Mouse (Mus musculus) stomach, embryonic 15.5 days (tissue): Measurements from ENCODE around the gene Pitpnb. TPM values are rescaled to one million over a fixed set of nuclear protein-coding genes. Genes with fewer than 3 reads are reported as not detected.

Experiments used
- ATAC-seq: fragments of 200-750 bp; cut with Nextera tagmentation; 2 replicates; pipeline ENCODE4 v1.8.0; 2017; ENCODE audit warnings: low read depth, moderate number of reproducible peaks, moderate TSS enrichment; ENCODE audit not compliant: insufficient read depth, low FRiP score
- H3K27ac ChIP-seq: fragments of 300-500 bp; sonication (generic); 2 replicates; pipeline ENCODE4 v1.5.1; 2015; ENCODE audit warnings: mild to moderate bottlenecking, inconsistent platforms
- H3K27me3 ChIP-seq: fragments of 300-500 bp; sonication (generic); replicated peaks from 2 replicates; pipeline ENCODE4 v1.6.1; 2015; ENCODE audit warnings: inconsistent platforms
- H3K36me3 ChIP-seq: fragments of 300-500 bp; sonication (generic); 2 replicates; pipeline ENCODE4 v1.6.1; 2015; ENCODE audit warnings: inconsistent platforms
- H3K4me1 ChIP-seq: fragments of 300-500 bp; sonication (generic); 2 replicates; pipeline ENCODE4 v1.6.1; 2015; ENCODE audit warnings: inconsistent platforms
- H3K4me2 ChIP-seq: fragments of 300-500 bp; sonication (generic); 2 replicates; pipeline ENCODE4 v1.6.1; 2015; ENCODE audit warnings: mild to moderate bottlenecking, inconsistent platforms
- H3K4me3 ChIP-seq: fragments of 300-500 bp; sonication (generic); replicated peaks from 2 replicates; pipeline ENCODE4 v1.5.1; 2015; ENCODE audit warnings: inconsistent platforms
- H3K9ac ChIP-seq: fragments of 300-500 bp; sonication (generic); 2 replicates; pipeline ENCODE4 v1.6.1; 2015; ENCODE audit warnings: inconsistent platforms
- H3K9me3 ChIP-seq: fragments of 300-500 bp; sonication (generic); 2 replicates; pipeline ENCODE4 v1.6.1; 2016; ENCODE audit warnings: inconsistent platforms
- WGBS: fragments of 180-500 bp; shearing (Covaris S2); methylation state at CpG from one replicate; pipeline ENCODE4 v1.1.7; 2015; 5-methylcytosine and 5-hydroxymethylcytosine counted together
- polyA plus RNA-seq: library from polyadenylated mRNA; unstranded; fragments of >200 nt; fragmentation: Nextera tagmentation; extraction: Ambion mirVana; gene quantifications from 2 replicates; pipeline ENCODE4 v1.2.1, GENCODE M21; 2015

Pitpnb gene
- polyA plus RNA-seq, result 96.4 and 104 TPM in 2 replicates

- under 1% methylated on average over 76 of the region's 78 CpGs for WGBS
- peak within 1 kb of the TSS; percentile 69 for H3K4me2 ChIP-seq
- H3K9ac ChIP-seq, result peak within 1 kb of the TSS; percentile 94
- H3K36me3 ChIP-seq, result no peaks in the 10 kb centered on the region
- H3K27ac ChIP-seq, result peak within 1 kb of the TSS; percentile 87
- peak; percentile 99 for ATAC-seq
- H3K27me3 ChIP-seq, result no peaks in the 10 kb centered on the region
- peaks cover 11% of the 10 kb centered on the region; the same call in 1 of the 2 replicates for H3K4me1 ChIP-seq
- no peaks in the 10 kb centered on the region for H3K9me3 ChIP-seq
- peak within 1 kb of the TSS; percentile 90 for H3K4me3 ChIP-seq
Measured at GRCm38 (mm10) chr5:111330417-111331098, at the start of gene Pitpnb. Gene Pitpnb, plus strand, starts transcription at chr5:111330763.

- Histone ChIP-seq H3K4me2 (no peak overlapping the region), H3K9ac (no peak overlapping the region), H3K4me1 (no peaks in the 10 kb centered on the region), H3K4me3 (no peak overlapping the region), H3K27me3 (no peaks in the 10 kb centered on the region), H3K9me3 (no peaks in the 10 kb centered on the region), H3K36me3 (peaks cover 8% of the 10 kb centered on the region; the same call in 1 of the 2 replicates), H3K27ac (no peak overlapping the region)
- ATAC-seq, result no peak
- 84% methylated on average over 19 of the region's 19 CpGs for WGBS
Measured at GRCm38 (mm10) chr5:111284420-111285175, 46.0 kb upstream of the Pitpnb start.

DNA sequence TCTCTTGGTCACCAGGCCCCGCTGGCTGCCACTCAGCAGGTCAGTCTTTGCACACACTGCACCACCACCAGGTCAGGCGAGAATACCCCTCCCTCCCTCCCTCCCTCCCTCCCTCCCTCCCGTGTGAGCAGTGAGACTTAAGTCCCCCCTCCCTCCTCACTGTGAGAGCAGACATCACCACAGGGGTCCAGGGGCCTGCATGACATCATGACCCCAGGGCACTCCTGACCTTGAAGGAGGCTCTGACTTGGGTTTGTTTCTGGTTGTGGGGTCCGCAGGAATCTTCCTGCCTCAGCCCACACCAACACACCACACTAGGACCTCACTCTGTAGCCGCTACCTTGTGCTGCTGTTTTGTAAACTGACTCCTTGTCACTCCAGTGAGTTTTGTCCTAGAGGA is 43.0 kb upstream of the Pitpnb start:
- Histone ChIP-seq H3K27me3 (no peaks in the 10 kb centered on the region), H3K4me2 (no peak overlapping the region), H3K9ac (no peak overlapping the region), H3K9me3 (no peaks in the 10 kb centered on the region), H3K4me3 (no peak overlapping the region), H3K27ac (no peak overlapping the region), H3K36me3 (0 out of 2 replicates have a peak, but pooled peaks cover 3% of the 10 kb centered on the region), H3K4me1 (no peaks in the 10 kb centered on the region)
- ATAC-seq, result no peak
- 68% methylated on average over 5 of the region's 5 CpGs for WGBS

- ATAC-seq, result no peak
- H3K9ac ChIP-seq, result no peak overlapping the region
- H3K36me3 ChIP-seq, result 0 out of 2 replicates have a peak, but pooled peaks cover 3% of the 10 kb centered on the region
- WGBS, result 80% methylated on average over 11 of the region's 11 CpGs
- no peak overlapping the region for H3K4me3 ChIP-seq
- no peaks in the 10 kb centered on the region for H3K9me3 ChIP-seq
- no peak overlapping the region for H3K27ac ChIP-seq
- H3K4me2 ChIP-seq, result no peak overlapping the region
- no peaks in the 10 kb centered on the region for H3K27me3 ChIP-seq
- no peaks in the 10 kb centered on the region for H3K4me1 ChIP-seq
Measured at GRCm38 (mm10) chr5:111288486-111288885, 42.1 kb upstream of the Pitpnb start.

DNA sequence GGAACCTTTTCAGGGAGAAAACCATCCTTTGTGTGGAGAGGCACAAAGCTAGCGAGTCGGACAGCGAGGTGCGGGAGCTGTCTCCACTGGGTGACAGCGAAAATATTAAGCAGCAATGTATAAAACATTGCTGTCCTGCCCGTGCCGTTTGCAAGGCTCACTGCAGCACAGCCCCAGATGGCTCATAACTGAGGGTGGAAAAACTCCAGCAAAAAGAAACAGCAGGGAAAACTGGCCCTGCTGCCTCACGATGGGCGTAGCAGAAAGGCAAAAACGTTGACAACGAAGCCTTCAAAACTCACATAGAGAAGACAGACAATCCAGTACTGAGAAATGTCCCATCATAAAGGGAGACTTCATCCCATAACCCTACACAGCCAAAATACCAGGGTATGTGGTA is 40.5 kb upstream of the Pitpnb start:
- no peak for ATAC-seq
- 78% methylated on average over 11 of the region's 11 CpGs for WGBS

DNA sequence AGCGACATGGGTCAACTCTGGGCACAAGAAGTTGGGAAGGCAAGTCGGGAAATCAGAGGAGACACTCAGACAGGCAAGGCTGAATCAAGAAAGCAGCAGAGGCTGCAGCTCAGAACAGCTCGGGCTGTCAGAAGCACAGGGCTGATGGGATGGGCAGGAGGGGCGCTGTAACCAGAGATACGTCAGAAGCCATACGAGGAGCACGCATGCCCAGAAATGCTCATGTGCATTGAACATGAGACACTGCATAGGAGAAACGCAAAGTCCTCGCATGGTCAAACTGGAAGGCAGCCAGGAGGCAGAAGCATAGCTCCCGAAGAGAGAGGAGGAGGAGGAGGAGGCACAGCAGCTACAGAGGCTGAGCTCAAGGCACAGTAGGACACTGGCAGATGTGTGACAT is 38.9 kb upstream of the Pitpnb start:
- Histone ChIP-seq H3K4me2 (peak overlapping the region; percentile 21; the same call in 1 of the 2 replicates), H3K4me1 (no peaks in the 10 kb centered on the region)
- WGBS, result 41% methylated on average over 10 of the region's 10 CpGs

More for the DNA sequence above, 40.5 kb upstream of the Pitpnb start:
- Histone ChIP-seq H3K4me3 (no peak overlapping the region), H3K4me2 (no peak overlapping the region), H3K27ac (no peak overlapping the region), H3K27me3 (no peaks in the 10 kb centered on the region), H3K36me3 (0 out of 2 replicates have a peak, but pooled peaks cover 3% of the 10 kb centered on the region), H3K9me3 (no peaks in the 10 kb centered on the region), H3K9ac (no peak overlapping the region), H3K4me1 (no peaks in the 10 kb centered on the region)

GRCm38 (mm10) chr5:111297801-111298200 is 32.8 kb upstream of the Pitpnb start:
- H3K36me3 ChIP-seq, result no peaks in the 10 kb centered on the region
- H3K4me2 ChIP-seq, result no peak overlapping the region
- no peak overlapping the region for H3K27ac ChIP-seq
- 67% methylated on average over 5 of the region's 5 CpGs for WGBS
- H3K4me1 ChIP-seq, result no peaks in the 10 kb centered on the region
- ATAC-seq, result no peak
- no peaks in the 10 kb centered on the region for H3K27me3 ChIP-seq
- no peak overlapping the region for H3K9ac ChIP-seq
- H3K4me3 ChIP-seq, result no peak overlapping the region
- no peaks in the 10 kb centered on the region for H3K9me3 ChIP-seq

More for the DNA sequence above, 38.9 kb upstream of the Pitpnb start:
- peak; percentile 43; the same call in 1 of the 2 replicates for ATAC-seq
- Histone ChIP-seq H3K4me3 (no peak overlapping the region), H3K27me3 (no peaks in the 10 kb centered on the region), H3K9me3 (no peaks in the 10 kb centered on the region), H3K27ac (no peak overlapping the region), H3K36me3 (no peaks in the 10 kb centered on the region), H3K9ac (no peak overlapping the region)

- no peak for ATAC-seq
- Histone ChIP-seq H3K9me3 (no peaks in the 10 kb centered on the region), H3K27me3 (no peaks in the 10 kb centered on the region), H3K36me3 (no peaks in the 10 kb centered on the region), H3K4me1 (no peaks in the 10 kb centered on the region), H3K9ac (no peak overlapping the region), H3K27ac (no peak overlapping the region), H3K4me2 (no peak overlapping the region), H3K4me3 (no peak overlapping the region)
- 34% methylated on average over 7 of the region's 7 CpGs for WGBS
Measured at GRCm38 (mm10) chr5:111298706-111299105, 31.9 kb upstream of the Pitpnb start.

- Histone ChIP-seq H3K9me3 (no peaks in the 10 kb centered on the region), H3K4me1 (no peaks in the 10 kb centered on the region), H3K27me3 (no peaks in the 10 kb centered on the region), H3K4me3 (no peak overlapping the region), H3K9ac (no peak overlapping the region), H3K4me2 (no peak overlapping the region), H3K27ac (no peak overlapping the region), H3K36me3 (no peaks in the 10 kb centered on the region)
- WGBS, result 76% methylated on average over 8 of the region's 8 CpGs
- ATAC-seq, result no peak
Measured at GRCm38 (mm10) chr5:111300776-111301175, 29.8 kb upstream of the Pitpnb start.

GRCm38 (mm10) chr5:111301736-111302135 is 28.8 kb upstream of the Pitpnb start:
- ATAC-seq, result no peak
- H3K4me3 ChIP-seq, result no peak overlapping the region
- no peak overlapping the region for H3K9ac ChIP-seq
- no peaks in the 10 kb centered on the region for H3K36me3 ChIP-seq
- WGBS, result 68% methylated on average over 7 of the region's 7 CpGs
- no peaks in the 10 kb centered on the region for H3K27me3 ChIP-seq
- no peak overlapping the region for H3K27ac ChIP-seq
- H3K9me3 ChIP-seq, result no peaks in the 10 kb centered on the region
- no peak overlapping the region for H3K4me2 ChIP-seq
- H3K4me1 ChIP-seq, result no peaks in the 10 kb centered on the region

DNA sequence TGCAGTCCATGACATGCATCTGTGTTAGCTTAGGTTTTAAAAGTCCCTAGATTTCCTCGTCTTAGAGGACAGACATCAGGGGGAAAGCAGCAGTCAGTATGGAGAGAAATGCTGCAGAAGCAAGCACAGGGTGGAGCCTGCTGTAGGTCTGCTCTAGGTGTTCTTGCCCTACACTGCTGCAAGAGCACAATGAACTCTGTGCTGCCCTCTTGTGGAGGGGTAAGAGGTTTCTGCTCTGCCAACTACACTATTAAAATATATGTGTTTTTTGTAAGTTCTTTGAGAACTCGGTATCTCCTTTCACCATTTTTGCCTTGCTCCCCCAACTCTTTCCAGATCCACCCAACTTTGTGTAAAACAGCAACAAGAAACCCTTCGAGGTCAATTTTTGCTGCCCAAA is 25.8 kb upstream of the Pitpnb start:
- H3K4me3 ChIP-seq, result no peak overlapping the region
- no peak overlapping the region for H3K27ac ChIP-seq
- no peaks in the 10 kb centered on the region for H3K27me3 ChIP-seq
- no peaks in the 10 kb centered on the region for H3K9me3 ChIP-seq
- H3K4me1 ChIP-seq, result no peaks in the 10 kb centered on the region
- ATAC-seq, result no peak
- WGBS, result 88% methylated on average over 3 of the region's 3 CpGs
- no peak overlapping the region for H3K9ac ChIP-seq
- H3K4me2 ChIP-seq, result no peak overlapping the region
- no peaks in the 10 kb centered on the region for H3K36me3 ChIP-seq

DNA sequence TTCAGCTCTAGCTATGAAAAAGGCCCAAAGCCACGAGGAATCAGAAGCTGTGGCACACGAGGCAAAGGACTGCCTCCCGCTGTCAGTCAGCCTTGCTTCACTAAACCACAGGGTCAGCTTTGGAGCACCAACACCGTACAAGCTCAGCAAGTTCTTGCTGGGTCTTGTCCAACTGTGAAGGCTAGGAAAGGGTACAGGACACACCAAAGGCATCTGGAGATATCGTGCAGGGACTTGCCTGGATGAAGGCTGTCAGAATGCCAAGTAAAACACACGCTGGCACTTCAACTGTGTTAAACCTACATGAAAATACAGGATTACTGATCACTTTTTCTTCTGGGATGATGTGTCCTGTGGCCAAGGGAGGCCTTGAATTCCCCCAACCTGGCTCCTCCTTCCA is 20.4 kb upstream of the Pitpnb start:
- Histone ChIP-seq H3K27me3 (no peaks in the 10 kb centered on the region), H3K4me2 (no peak overlapping the region), H3K27ac (no peak overlapping the region), H3K9ac (no peak overlapping the region), H3K36me3 (no peaks in the 10 kb centered on the region), H3K4me1 (no peaks in the 10 kb centered on the region), H3K4me3 (no peak overlapping the region), H3K9me3 (no peaks in the 10 kb centered on the region)
- WGBS, result 62% methylated on average over 6 of the region's 6 CpGs
- no peak for ATAC-seq
